Mouse (Mus musculus): ENCODE measurements around the gene Olfr1198. TPM values are rescaled to one million over a fixed set of nuclear protein-coding genes. Genes with fewer than 3 reads are reported as not detected.

Gene Olfr1198
- not detected for polyA plus RNA-seq (2017; shearing (Covaris generic))

DNA sequence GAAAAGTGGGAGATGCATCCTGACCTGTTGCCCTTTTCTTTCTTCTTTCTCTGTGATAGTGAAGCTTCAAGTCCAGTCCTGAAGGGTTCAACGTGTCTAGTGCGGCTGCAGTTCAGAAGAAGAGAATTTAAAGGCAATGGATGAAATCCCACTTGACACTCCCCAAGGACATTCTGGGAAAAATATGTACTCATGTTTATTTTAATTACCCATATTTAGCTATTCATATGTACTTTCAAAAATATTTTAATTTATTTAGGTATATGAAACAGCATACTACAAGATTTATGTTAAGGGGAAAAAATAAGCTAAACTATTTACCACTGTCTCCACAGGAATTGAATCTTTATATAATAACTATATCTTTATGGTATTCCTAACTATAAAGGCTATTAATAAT is at the start of gene Olfr1198:
TSS of gene Olfr1198 (minus strand) at position 101 of the 400 bp plus-strand sequence.

GRCm38 (mm10) chr2:88792736-88793135 is 41.6 kb upstream of the Olfr1198 start, which contains the start of gene Olfr1201:
Gene Olfr1201 (plus strand): TSS chr2:88793036.

GRCm38 (mm10) chr2:88770388-88770787 is 19.2 kb upstream of the Olfr1198 start, which contains the start of gene Olfr1200:
Gene Olfr1200 (minus strand): TSS chr2:88770488.

GRCm38 (mm10) chr2:88760369-88760768 is 9.2 kb upstream of the Olfr1198 start, which contains the start of gene Olfr1199:
Gene Olfr1199 (minus strand): TSS chr2:88760469.

GRCm38 (mm10) chr2:88732266-88732665 is 18.9 kb downstream of the Olfr1198 start, which contains the start of gene Olfr1197:
Gene Olfr1197 (minus strand): TSS chr2:88732366.

DNA sequence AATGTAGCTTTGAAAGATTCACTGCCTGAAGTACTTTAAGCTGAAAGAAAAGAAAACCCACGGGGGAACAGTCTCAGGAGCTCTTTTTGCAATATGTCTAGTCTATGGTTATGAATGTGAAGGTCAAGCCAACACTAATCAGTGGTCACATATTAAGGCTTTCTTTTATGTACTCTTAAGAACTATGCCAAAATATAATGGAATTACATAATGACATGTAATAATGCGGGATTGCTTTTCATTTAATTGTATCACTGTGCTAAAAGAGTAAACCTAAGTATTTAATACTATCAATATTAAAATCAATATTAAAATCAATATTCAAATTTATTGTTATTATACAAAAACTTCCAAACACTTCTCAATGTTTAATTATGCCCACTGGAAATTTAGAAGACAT is 46.7 kb downstream of the Olfr1198 start, which contains the start of gene Olfr1196:
TSS of gene Olfr1196 (minus strand) at position 101 of the 400 bp plus-strand sequence.

Other genes starting within 250 kb of the Olfr1198 start
- not detected for gene Olfr1186, start 232.8 kb downstream of the Olfr1198 start, polyA plus RNA-seq (2017; shearing (Covaris generic))
- not detected for gene Olfr1188, start 194.4 kb downstream of the Olfr1198 start, polyA plus RNA-seq (2017; shearing (Covaris generic))
- not detected for gene Olfr1189, start 164.9 kb downstream of the Olfr1198 start, polyA plus RNA-seq (2017; shearing (Covaris generic))
- not detected for gene Olfr1191-ps1, start 110.8 kb downstream of the Olfr1198 start, polyA plus RNA-seq (2017; shearing (Covaris generic))
- gene Olfr1192-ps1, start 102.9 kb downstream of the Olfr1198 start, polyA plus RNA-seq (2017; shearing (Covaris generic)), result not detected
- not detected for gene Olfr1193, start 75.7 kb downstream of the Olfr1198 start, polyA plus RNA-seq (2017; shearing (Covaris generic))
- gene Olfr1195, start 62.2 kb downstream of the Olfr1198 start, polyA plus RNA-seq (2017; shearing (Covaris generic)), result not detected
- gene Olfr1196, start 46.8 kb downstream of the Olfr1198 start, polyA plus RNA-seq (2017; shearing (Covaris generic)), result not detected
- gene Olfr1197, start 19.0 kb downstream of the Olfr1198 start, polyA plus RNA-seq (2017; shearing (Covaris generic)), result not detected
- not detected for gene Olfr1199, start 9.1 kb upstream of the Olfr1198 start, polyA plus RNA-seq (2017; shearing (Covaris generic))
- gene Olfr1200, start 19.1 kb upstream of the Olfr1198 start, polyA plus RNA-seq (2017; shearing (Covaris generic)), result not detected
- gene Olfr1201, start 41.7 kb upstream of the Olfr1198 start, polyA plus RNA-seq (2017; shearing (Covaris generic)), result not detected
- not detected for gene Olfr1202, start 63.1 kb upstream of the Olfr1198 start, polyA plus RNA-seq (2017; shearing (Covaris generic))
- gene Olfr1205, start 78.4 kb upstream of the Olfr1198 start, polyA plus RNA-seq (2017; shearing (Covaris generic)), result 0.04 TPM
- gene Olfr1204, start 97.9 kb upstream of the Olfr1198 start, polyA plus RNA-seq (2017; shearing (Covaris generic)), result not detected
- not detected for gene Olfr1206, start 111.9 kb upstream of the Olfr1198 start, polyA plus RNA-seq (2017; shearing (Covaris generic))
- gene Olfr1208, start 150.9 kb upstream of the Olfr1198 start, polyA plus RNA-seq (2017; shearing (Covaris generic)), result not detected
- not detected for gene Olfr1209, start 163.8 kb upstream of the Olfr1198 start, polyA plus RNA-seq (2017; shearing (Covaris generic))
- not detected for gene Olfr1211, start 186.7 kb upstream of the Olfr1198 start, polyA plus RNA-seq (2017; shearing (Covaris generic))
- gene Olfr1212, start 202.6 kb upstream of the Olfr1198 start, polyA plus RNA-seq (2017; shearing (Covaris generic)), result not detected
- gene Gm13762, start 228.9 kb upstream of the Olfr1198 start, polyA plus RNA-seq (2017; shearing (Covaris generic)), result not detected
- gene Olfr1214, start 241.3 kb upstream of the Olfr1198 start, polyA plus RNA-seq (2017; shearing (Covaris generic)), result not detected